In the genomic region with DNA sequence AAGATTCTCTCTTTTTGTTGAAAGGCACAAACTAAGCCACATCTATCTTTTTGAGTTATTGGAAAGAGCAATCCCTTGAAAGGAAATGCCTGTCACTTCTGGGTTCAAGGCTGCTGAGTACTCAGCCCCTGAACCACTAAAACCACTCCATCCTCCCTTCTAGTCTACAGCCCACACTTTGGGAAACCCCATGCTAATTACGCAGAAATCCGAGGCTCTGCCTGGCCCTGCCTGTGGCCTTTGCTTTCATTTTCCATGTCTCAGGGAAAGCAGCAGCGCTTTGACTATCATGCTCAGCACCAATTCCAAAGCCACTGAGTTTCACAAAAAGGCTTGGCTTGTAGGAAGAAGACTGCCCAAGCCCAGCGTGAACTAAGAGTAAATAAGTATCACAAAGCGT, we compare ENCODE assay signal across 16 mouse cellular contexts.
"Had no signal": no experiment of that assay in that cellular context is flagged by ENCODE, and none has a peak within 500 bp of the region (broad histone marks: within the 10 kb centered on the region; RNA-seq: fewer than 3 reads in every experiment).

No protein-coding gene starts in this region.

- H3K4me2 ChIP-seq: liver, embryonic 11.5 days; lung, embryonic 14.5 days; midbrain, embryonic 12.5 days; neural tube, embryonic 13.5 days; stomach, embryonic 15.5 days had no signal

- H3K27ac ChIP-seq: layer of hippocampus, adult 2 months; midbrain, embryonic 12.5 days; neural tube, embryonic 13.5 days; stomach, embryonic 15.5 days had no signal

- ATAC-seq: midbrain, embryonic 16.5 days had no signal

- H3K27me3 ChIP-seq: midbrain, embryonic 12.5 days; neural tube, embryonic 13.5 days; stomach, embryonic 15.5 days had no signal

- DNase-seq: kidney, postnatal 10 days; kidney, postnatal 4 days; left cerebral cortex, postnatal 4 days; lung, embryonic 14.5 days; lung, postnatal 14 days; retina, postnatal 1 day; right cerebral cortex, postnatal 4 days; spleen, adult 18-20 months; thymus, adult 2 months; thymus, postnatal 25 days had no signal

- H3K4me1 ChIP-seq: neural tube, embryonic 13.5 days had no signal

- H3K36me3 ChIP-seq: midbrain, embryonic 12.5 days; neural tube, embryonic 13.5 days; stomach, embryonic 15.5 days had no signal

- H3K9ac ChIP-seq: lung, embryonic 14.5 days; midbrain, embryonic 12.5 days; neural tube, embryonic 13.5 days; stomach, embryonic 15.5 days had no signal

- H3K4me3 ChIP-seq: layer of hippocampus, adult 2 months; midbrain, embryonic 12.5 days; neural tube, embryonic 13.5 days; stomach, embryonic 15.5 days had no signal

- H3K9me3 ChIP-seq: midbrain, embryonic 12.5 days; neural tube, embryonic 13.5 days; stomach, embryonic 15.5 days had no signal
